Mouse (Mus musculus) lung, postnatal 0 days (tissue): Measurements from ENCODE around the gene Mpped2. TPM values are rescaled to one million over a fixed set of nuclear protein-coding genes. Genes with fewer than 3 reads are reported as not detected.
A peak's percentile ranks its signal among the peaks of the same experiment; 100 is the strongest.

Source experiments
- ATAC-seq: fragments of 200-750 bp; cut with Nextera tagmentation; 2 replicates; pipeline ENCODE4 v1.8.0; 2017; ENCODE audit warnings: moderate library complexity
- DNase-seq: peaks from one replicate; pipeline ENCODE4 v3.0.0-alpha.2; 2016; ENCODE audit warnings: low spot score
- H3K27ac ChIP-seq: fragments of 300-500 bp; sonication (generic); 2 replicates; pipeline ENCODE4 v1.5.1; 2014; ENCODE audit warnings: antibody characterized with exemption, mild to moderate bottlenecking, low read length, mixed read lengths
- H3K27me3 ChIP-seq: fragments of 300-500 bp; sonication (generic); replicated peaks from 2 replicates; pipeline ENCODE4 v1.6.1; 2014; ENCODE audit warnings: low read length, mixed read lengths; ENCODE audit not compliant: insufficient read depth
- H3K36me3 ChIP-seq: fragments of 300-500 bp; sonication (generic); 2 replicates; pipeline ENCODE4 v1.6.1; 2014; ENCODE audit warnings: low read length, mixed read lengths; ENCODE audit not compliant: insufficient read depth
- H3K4me1 ChIP-seq: fragments of 300-500 bp; sonication (generic); 2 replicates; pipeline ENCODE4 v1.6.1; 2014; ENCODE audit warnings: antibody characterized with exemption, low read depth, low read length, mixed read lengths; ENCODE audit not compliant: insufficient read depth
- H3K4me2 ChIP-seq: fragments of 300-500 bp; sonication (generic); replicated peaks from 2 replicates; pipeline ENCODE4 v1.6.1; 2014; ENCODE audit warnings: low read depth, mild to moderate bottlenecking, low read length, moderate library complexity, mixed read lengths
- H3K4me3 ChIP-seq: fragments of 300-500 bp; sonication (generic); 2 replicates; pipeline ENCODE4 v1.5.1; 2014; ENCODE audit warnings: low read depth, low read length
- H3K9ac ChIP-seq: fragments of 300-500 bp; sonication (generic); replicated peaks from 2 replicates; pipeline ENCODE4 v1.6.1; 2014; ENCODE audit warnings: low read depth, mild to moderate bottlenecking
- H3K9me3 ChIP-seq: fragments of 300-500 bp; sonication (generic); 2 replicates; pipeline ENCODE4 v1.6.1; 2016; ENCODE audit warnings: low read length, mixed read lengths
- CTCF ChIP-seq: IDR thresholded peaks from 2 replicates; pipeline ENCODE4 v1.5.1; 2016; ENCODE audit warnings: antibody characterized with exemption, mild to moderate bottlenecking
- EP300 ChIP-seq: IDR thresholded peaks from 2 replicates; pipeline ENCODE4 v1.6.1; 2016; ENCODE audit warnings: antibody characterized with exemption, mild to moderate bottlenecking, control low read depth
- WGBS: fragments of 180-500 bp; shearing (Covaris S2); extraction: QIAGEN DNeasy Blood & Tissue Kit; methylation state at CpG from one replicate; pipeline ENCODE4 v1.1.7; 2014; 5-methylcytosine and 5-hydroxymethylcytosine counted together
- polyA plus RNA-seq: library from polyadenylated mRNA; unstranded; fragments of >200 nt; fragmentation: Nextera tagmentation; extraction: Ambion mirVana; gene quantifications from 2 replicates; pipeline ENCODE4 v1.2.1, GENCODE M21; 2015

Mpped2 gene
- polyA plus RNA-seq, 1 experiment from 2014 or later = 9.7 TPM

GRCm38 (mm10) chr2:106655271-106655670, 37.8 kb upstream of the Mpped2 start:
- no peak for DNase-seq
- no peak for ATAC-seq
- Histone ChIP-seq H3K4me3 (no peak overlapping the region), H3K9me3 (no peaks in the 10 kb centered on the region), H3K36me3 (no peaks in the 10 kb centered on the region), H3K27ac (no peak overlapping the region), H3K9ac (no peak overlapping the region), H3K27me3 (no peaks in the 10 kb centered on the region), H3K4me2 (no peak overlapping the region), H3K4me1 (no peaks in the 10 kb centered on the region)
- TF ChIP-seq CTCF = no peak
- TF ChIP-seq EP300 = no peak
- WGBS = 51% methylated on average over 4 of the region's 4 CpGs

GRCm38 (mm10) chr2:106665271-106665670, 27.8 kb upstream of the Mpped2 start:
- DNase-seq (no peak), ATAC-seq (no peak)
- H3K9ac ChIP-seq = no peak overlapping the region
- no peaks in the 10 kb centered on the region for H3K9me3 ChIP-seq
- no peak overlapping the region for H3K4me2 ChIP-seq
- 40% methylated on average over 11 of the region's 11 CpGs for WGBS
- no peak overlapping the region for H3K4me3 ChIP-seq
- TF ChIP-seq EP300 (no peak), CTCF (no peak)
- H3K36me3 ChIP-seq = no peaks in the 10 kb centered on the region
- H3K27ac ChIP-seq = no peak overlapping the region
- H3K27me3 ChIP-seq = no peaks in the 10 kb centered on the region
- H3K4me1 ChIP-seq = no peaks in the 10 kb centered on the region

- no peak for ATAC-seq
- H3K36me3 ChIP-seq = no peaks in the 10 kb centered on the region
- H3K27me3 ChIP-seq = no peaks in the 10 kb centered on the region
- no peaks in the 10 kb centered on the region for H3K9me3 ChIP-seq
- 55% methylated on average over 8 of the region's 8 CpGs for WGBS
- no peak overlapping the region for H3K9ac ChIP-seq
- no peak overlapping the region for H3K4me3 ChIP-seq
- no peak for TF ChIP-seq CTCF
- TF ChIP-seq EP300 = no peak
- no peak for DNase-seq
- H3K4me2 ChIP-seq = no peak overlapping the region
- H3K27ac ChIP-seq = no peak overlapping the region
- H3K4me1 ChIP-seq = no peaks in the 10 kb centered on the region
Measured at GRCm38 (mm10) chr2:106674319-106674718, 18.8 kb upstream of the Mpped2 start.

- no peak for ATAC-seq
Measured at GRCm38 (mm10) chr2:106677449-106677848, 15.6 kb upstream of the Mpped2 start.

GRCm38 (mm10) chr2:106679720-106680455, 13.2 kb upstream of the Mpped2 start:
- TF ChIP-seq EP300 (no peak), CTCF (no peak)
- ATAC-seq = no peak
- peak; percentile 17 for DNase-seq
- no peaks in the 10 kb centered on the region for H3K27me3 ChIP-seq
- no peak overlapping the region for H3K9ac ChIP-seq
- 51% methylated on average over 5 of the region's 5 CpGs for WGBS
- H3K4me1 ChIP-seq = no peaks in the 10 kb centered on the region
- no peaks in the 10 kb centered on the region for H3K9me3 ChIP-seq
- no peaks in the 10 kb centered on the region for H3K36me3 ChIP-seq
- no peak overlapping the region for H3K4me3 ChIP-seq
- H3K27ac ChIP-seq = no peak overlapping the region
- no peak overlapping the region for H3K4me2 ChIP-seq

More at GRCm38 (mm10) chr2:106677449-106677848, 15.6 kb upstream of the Mpped2 start:
- no peak overlapping the region for H3K4me2 ChIP-seq
- TF ChIP-seq EP300 = no peak
- no peak for TF ChIP-seq CTCF
- H3K4me1 ChIP-seq = no peaks in the 10 kb centered on the region
- WGBS = 59% methylated on average over 2 of the region's 2 CpGs
- H3K9me3 ChIP-seq = no peaks in the 10 kb centered on the region
- no peak overlapping the region for H3K9ac ChIP-seq
- H3K36me3 ChIP-seq = no peaks in the 10 kb centered on the region
- H3K4me3 ChIP-seq = no peak overlapping the region
- DNase-seq = no peak
- H3K27ac ChIP-seq = no peak overlapping the region
- no peaks in the 10 kb centered on the region for H3K27me3 ChIP-seq

- no peak overlapping the region for H3K4me3 ChIP-seq
Measured at GRCm38 (mm10) chr2:106683185-106683831, 9.8 kb upstream of the Mpped2 start.

More at GRCm38 (mm10) chr2:106683185-106683831, 9.8 kb upstream of the Mpped2 start:
- Histone ChIP-seq H3K4me2 (peak overlapping the region; percentile 15; the same call in 1 of the 2 replicates), H3K4me1 (no peaks in the 10 kb centered on the region), H3K27ac (no peak overlapping the region), H3K9ac (no peak overlapping the region), H3K27me3 (no peaks in the 10 kb centered on the region), H3K9me3 (no peaks in the 10 kb centered on the region), H3K36me3 (no peaks in the 10 kb centered on the region)
- DNase-seq = no peak
- TF ChIP-seq CTCF = no peak
- no peak for TF ChIP-seq EP300
- no peak for ATAC-seq
- 28% methylated on average over 9 of the region's 9 CpGs for WGBS
